In the genomic region with DNA sequence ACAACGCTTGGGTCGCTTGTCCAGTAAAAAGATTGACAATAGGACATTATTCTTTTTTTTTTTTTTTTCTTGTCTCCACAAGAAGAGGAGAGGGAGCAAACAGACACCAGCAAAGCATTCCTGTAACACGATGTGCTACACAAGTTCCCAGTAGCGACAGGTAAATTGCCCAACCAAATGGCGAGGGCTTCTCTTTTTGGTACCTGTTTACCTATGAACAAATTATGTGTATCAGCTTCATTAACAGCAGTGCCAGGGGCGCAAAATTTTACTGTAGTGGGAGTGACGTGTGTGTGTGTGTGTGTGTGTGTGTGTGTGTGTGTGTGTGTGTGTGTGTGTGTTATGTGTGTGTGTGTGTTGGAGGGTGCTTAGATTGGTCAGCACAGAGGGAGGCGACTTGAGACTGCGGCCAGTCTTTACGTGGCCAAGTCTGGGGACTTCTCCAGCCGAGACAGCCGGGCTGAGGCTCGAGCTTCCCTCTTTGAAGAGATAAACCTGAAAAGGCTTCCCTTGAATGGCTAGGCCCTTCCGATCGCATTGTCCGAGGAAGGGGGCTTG, we compare ENCODE assay signal across 7 mouse cellular contexts.
DNase-seq lines count a peak whose midpoint lies in the region; ATAC-seq and TF ChIP-seq lines count a peak whose summit lies in the region.

No protein-coding gene starts in this region.

- H3K4me2 ChIP-seq in lung, postnatal 0 days (replicated peaks; ENCODE audit: low read depth, low read length) = peak overlapping the region; percentile 98
- H3K4me2 ChIP-seq in forebrain, embryonic 11.5 days (ENCODE audit: low read depth, low read length, severe bottlenecking) = peak overlapping the region; percentile 67
- peak overlapping the region; percentile 86 for H3K4me2 ChIP-seq in liver, embryonic 11.5 days
- H3K4me2 ChIP-seq in stomach, postnatal 0 days (replicated peaks; ENCODE audit: low read depth) = peak overlapping the region; percentile 95

- no peak overlapping the region; the same call in 1 of the 2 replicates for H3K9ac ChIP-seq in lung, postnatal 0 days (replicated peaks; ENCODE audit: low read depth)
- peak overlapping the region; percentile 100 for H3K9ac ChIP-seq in forebrain, embryonic 11.5 days (ENCODE audit: low read length)
- peak overlapping the region; percentile 56 for H3K9ac ChIP-seq in liver, embryonic 11.5 days (ENCODE audit: low read depth, low read length)
- H3K9ac ChIP-seq in stomach, postnatal 0 days (ENCODE audit: low read length) = peak overlapping the region; percentile 55

- H3K4me1 ChIP-seq in lung, postnatal 0 days (ENCODE audit: insufficient read depth, low read depth, low read length) = 0 out of 2 replicates have a peak, but pooled peaks cover 2% of the 10 kb centered on the region
- H3K4me1 ChIP-seq in forebrain, embryonic 11.5 days (replicated peaks; ENCODE audit: control insufficient read depth, insufficient read depth, low read length) = no peaks in the 10 kb centered on the region
- H3K4me1 ChIP-seq in liver, embryonic 11.5 days (replicated peaks; ENCODE audit: control insufficient read depth, insufficient read depth, low read length) = no peaks in the 10 kb centered on the region
- H3K4me1 ChIP-seq in stomach, postnatal 0 days (replicated peaks; ENCODE audit: control insufficient read depth, insufficient read depth) = no peaks in the 10 kb centered on the region

- DNase-seq in lung, postnatal 0 days (ENCODE audit: low spot score) = no peak
- no peak for DNase-seq in lung, postnatal 10 days
- DNase-seq in forebrain, embryonic 11.5 days (ENCODE audit: low spot score) = no peak
- DNase-seq in liver, embryonic 11.5 days (ENCODE audit: low spot score) = no peak
- DNase-seq in stomach, postnatal 0 days (ENCODE audit: low spot score) = no peak
- DNase-seq in adrenal gland, adult (ENCODE audit: inconsistent age in 2 of 2, low spot score in 1 of 2) = no peak
- no peak for DNase-seq in adrenal gland, adult 18-20 months (ENCODE audit: low spot score in 2 of 2)

- no peak overlapping the region for H3K27ac ChIP-seq in lung, postnatal 0 days (ENCODE audit: low read length)
- peak overlapping the region; percentile 100 for H3K27ac ChIP-seq in forebrain, embryonic 11.5 days (ENCODE audit: low read depth, low read length)
- H3K27ac ChIP-seq in liver, embryonic 11.5 days (ENCODE audit: low read depth, low read length) = no peak overlapping the region
- no peak overlapping the region; the same call in 1 of the 2 replicates for H3K27ac ChIP-seq in stomach, postnatal 0 days (replicated peaks)

- no peaks in the 10 kb centered on the region for H3K36me3 ChIP-seq in lung, postnatal 0 days (ENCODE audit: insufficient read depth, low read length)
- no peaks in the 10 kb centered on the region for H3K36me3 ChIP-seq in forebrain, embryonic 11.5 days (ENCODE audit: control insufficient read depth, insufficient read depth, low read length)
- H3K36me3 ChIP-seq in liver, embryonic 11.5 days (ENCODE audit: control insufficient read depth, insufficient read depth, low read length) = no peaks in the 10 kb centered on the region
- H3K36me3 ChIP-seq in stomach, postnatal 0 days (ENCODE audit: control insufficient read depth, insufficient read depth, low read length) = no peaks in the 10 kb centered on the region

- H3K4me3 ChIP-seq in lung, postnatal 0 days (ENCODE audit: low read depth, low read length) = peak overlapping the region; percentile 55
- H3K4me3 ChIP-seq in forebrain, embryonic 11.5 days (ENCODE audit: low read depth, low read length) = peak overlapping the region; percentile 85
- peak overlapping the region; percentile 63 for H3K4me3 ChIP-seq in liver, embryonic 11.5 days (ENCODE audit: low read depth, low read length)
- peak overlapping the region; percentile 54 for H3K4me3 ChIP-seq in stomach, postnatal 0 days (ENCODE audit: low read depth, low read length)

- WGBS in lung, postnatal 0 days = 5% methylated on average over 16 of the region's 16 CpGs
- WGBS in forebrain, embryonic 11.5 days = under 1% methylated on average over 16 of the region's 16 CpGs
- 5% methylated on average over 16 of the region's 16 CpGs for WGBS in liver, embryonic 11.5 days
- 6% methylated on average over 16 of the region's 16 CpGs for WGBS in stomach, postnatal 0 days

- peaks cover 83% of the 10 kb centered on the region for H3K27me3 ChIP-seq in lung, postnatal 0 days (replicated peaks; ENCODE audit: insufficient read depth, low read length)
- no peaks in the 10 kb centered on the region for H3K27me3 ChIP-seq in forebrain, embryonic 11.5 days (ENCODE audit: control insufficient read depth, insufficient read depth, low read length)
- peaks cover 88% of the 10 kb centered on the region for H3K27me3 ChIP-seq in liver, embryonic 11.5 days (replicated peaks; ENCODE audit: control insufficient read depth, insufficient read depth, low read length)
- peaks cover 26% of the 10 kb centered on the region; the same call in 1 of the 2 replicates for H3K27me3 ChIP-seq in stomach, postnatal 0 days (ENCODE audit: control insufficient read depth, insufficient read depth, low read length)

- no peaks in the 10 kb centered on the region for H3K9me3 ChIP-seq in lung, postnatal 0 days (ENCODE audit: low read length)
- no peaks in the 10 kb centered on the region for H3K9me3 ChIP-seq in forebrain, embryonic 11.5 days (ENCODE audit: control insufficient read depth, low read length)
- no peaks in the 10 kb centered on the region for H3K9me3 ChIP-seq in liver, embryonic 11.5 days (ENCODE audit: control insufficient read depth, low read length)
- no peaks in the 10 kb centered on the region for H3K9me3 ChIP-seq in stomach, postnatal 0 days (ENCODE audit: control insufficient read depth, low read length)

- ATAC-seq in lung, postnatal 0 days = peak; percentile 9; the same call in 1 of the 2 replicates
- ATAC-seq in forebrain, embryonic 11.5 days (replicated peaks; ENCODE audit: low FRiP score) = no peak
- 0 out of 2 replicates have a peak, but pooled peaks have one; percentile 6 for ATAC-seq in liver, embryonic 11.5 days (replicated peaks; ENCODE audit: low FRiP score)
- ATAC-seq in stomach, postnatal 0 days (ENCODE audit: low FRiP score, low TSS enrichment) = peak; percentile 34; the same call in 1 of the 2 replicates

- no peak for TF ChIP-seq CTCF in lung, postnatal 0 days (IDR thresholded peaks at IDR 0.05)
- no peak for TF ChIP-seq CTCF in stomach, postnatal 0 days (IDR thresholded peaks at IDR 0.05; ENCODE audit: low read depth)

- TF ChIP-seq EP300 in lung, postnatal 0 days (IDR thresholded peaks at IDR 0.05) = no peak
- TF ChIP-seq EP300 in stomach, postnatal 0 days (optimal IDR thresholded peaks at IDR 0.05) = no peak
